Mouse (Mus musculus): Measurements from ENCODE around the gene Setd5. TPM values are rescaled to one million over a fixed set of nuclear protein-coding genes. Genes with fewer than 3 reads are reported as not detected.

Gene Setd5
- polyA plus RNA-seq, 1 experiment from 2014 or later: 88.6 TPM

- no peaks in the 10 kb centered on the region for H3K9me3 ChIP-seq (ENCODE audit: control insufficient read depth, low read length)
- no peak overlapping the region for H3K4me2 ChIP-seq (ENCODE audit: low read depth, low read length, severe bottlenecking)
- no peak for DNase-seq (ENCODE audit: low spot score)
- peaks cover 26% of the 10 kb centered on the region for H3K36me3 ChIP-seq (ENCODE audit: control insufficient read depth, insufficient read depth, low read length)
- no peak overlapping the region for H3K9ac ChIP-seq (ENCODE audit: low read length)
- H3K4me3 ChIP-seq (ENCODE audit: low read depth, low read length): no peak overlapping the region
- H3K4me1 ChIP-seq (replicated peaks; ENCODE audit: control insufficient read depth, insufficient read depth, low read length): no peaks in the 10 kb centered on the region
- H3K27ac ChIP-seq (ENCODE audit: low read depth, low read length): no peak overlapping the region
- WGBS: 97% methylated on average over 10 of the region's 10 CpGs
- no peak for ATAC-seq (replicated peaks; ENCODE audit: low FRiP score)
- H3K27me3 ChIP-seq (ENCODE audit: control insufficient read depth, insufficient read depth, low read length): no peaks in the 10 kb centered on the region
Measured at GRCm38 (mm10) chr6:113120806-113121205, 43.6 kb downstream of the Setd5 start.

GRCm38 (mm10) chr6:113133360-113133759 is 56.2 kb downstream of the Setd5 start:
- H3K27ac ChIP-seq (ENCODE audit: low read depth, low read length): no peak overlapping the region
- no peak overlapping the region for H3K4me2 ChIP-seq (ENCODE audit: low read depth, low read length, severe bottlenecking)
- H3K27me3 ChIP-seq (ENCODE audit: control insufficient read depth, insufficient read depth, low read length): no peaks in the 10 kb centered on the region
- DNase-seq (ENCODE audit: low spot score): no peak
- H3K9me3 ChIP-seq (ENCODE audit: control insufficient read depth, low read length): no peaks in the 10 kb centered on the region
- H3K4me1 ChIP-seq (replicated peaks; ENCODE audit: control insufficient read depth, insufficient read depth, low read length): no peaks in the 10 kb centered on the region
- H3K9ac ChIP-seq (ENCODE audit: low read length): no peak overlapping the region
- WGBS: 81% methylated on average over 2 of the region's 2 CpGs
- ATAC-seq (replicated peaks; ENCODE audit: low FRiP score): no peak
- no peak overlapping the region for H3K4me3 ChIP-seq (ENCODE audit: low read depth, low read length)
- H3K36me3 ChIP-seq (ENCODE audit: control insufficient read depth, insufficient read depth, low read length): no peaks in the 10 kb centered on the region; the same call in 1 of the 2 replicates

- H3K9ac ChIP-seq (ENCODE audit: low read length): no peak overlapping the region
- no peak overlapping the region for H3K4me2 ChIP-seq (ENCODE audit: low read depth, low read length, severe bottlenecking)
- H3K9me3 ChIP-seq (ENCODE audit: control insufficient read depth, low read length): no peaks in the 10 kb centered on the region
- H3K4me1 ChIP-seq (replicated peaks; ENCODE audit: control insufficient read depth, insufficient read depth, low read length): no peaks in the 10 kb centered on the region
- H3K27ac ChIP-seq (ENCODE audit: low read depth, low read length): no peak overlapping the region
- DNase-seq (ENCODE audit: low spot score): no peak
- H3K36me3 ChIP-seq (ENCODE audit: control insufficient read depth, insufficient read depth, low read length): peaks cover 6% of the 10 kb centered on the region; the same call in 1 of the 2 replicates
- WGBS: 88% methylated on average over 1 of the region's 1 CpGs
- ATAC-seq (replicated peaks; ENCODE audit: low FRiP score): no peak
- H3K4me3 ChIP-seq (ENCODE audit: low read depth, low read length): no peak overlapping the region
- H3K27me3 ChIP-seq (ENCODE audit: control insufficient read depth, insufficient read depth, low read length): no peaks in the 10 kb centered on the region
Measured at GRCm38 (mm10) chr6:113141389-113142094, 64.4 kb downstream of the Setd5 start.

- DNase-seq (ENCODE audit: low spot score) (no peak), ATAC-seq (replicated peaks; ENCODE audit: low FRiP score) (no peak)
- no peaks in the 10 kb centered on the region for H3K27me3 ChIP-seq (ENCODE audit: control insufficient read depth, insufficient read depth, low read length)
- H3K36me3 ChIP-seq (ENCODE audit: control insufficient read depth, insufficient read depth, low read length): peaks cover 9% of the 10 kb centered on the region; the same call in 1 of the 2 replicates
- H3K9ac ChIP-seq (ENCODE audit: low read length): no peak overlapping the region
- no peaks in the 10 kb centered on the region for H3K4me1 ChIP-seq (replicated peaks; ENCODE audit: control insufficient read depth, insufficient read depth, low read length)
- no peak overlapping the region for H3K4me3 ChIP-seq (ENCODE audit: low read depth, low read length)
- 98% methylated on average over 1 of the region's 1 CpGs for whole genome bisulfite sequencing
- H3K4me2 ChIP-seq (ENCODE audit: low read depth, low read length, severe bottlenecking): no peak overlapping the region
- no peaks in the 10 kb centered on the region for H3K9me3 ChIP-seq (ENCODE audit: control insufficient read depth, low read length)
- no peak overlapping the region for H3K27ac ChIP-seq (ENCODE audit: low read depth, low read length)
Measured at GRCm38 (mm10) chr6:113144764-113145163, 67.6 kb downstream of the Setd5 start.

GRCm38 (mm10) chr6:113145249-113145648 is 68.1 kb downstream of the Setd5 start:
- peaks cover 11% of the 10 kb centered on the region for H3K36me3 ChIP-seq (ENCODE audit: control insufficient read depth, insufficient read depth, low read length)
- H3K9me3 ChIP-seq (ENCODE audit: control insufficient read depth, low read length): no peaks in the 10 kb centered on the region
- 96% methylated on average over 4 of the region's 4 CpGs for WGBS
- DNase-seq (ENCODE audit: low spot score) (no peak), ATAC-seq (replicated peaks; ENCODE audit: low FRiP score) (no peak)
- no peak overlapping the region for H3K4me2 ChIP-seq (ENCODE audit: low read depth, low read length, severe bottlenecking)
- H3K4me1 ChIP-seq (replicated peaks; ENCODE audit: control insufficient read depth, insufficient read depth, low read length): no peaks in the 10 kb centered on the region
- no peak overlapping the region for H3K4me3 ChIP-seq (ENCODE audit: low read depth, low read length)
- no peak overlapping the region for H3K27ac ChIP-seq (ENCODE audit: low read depth, low read length)
- H3K9ac ChIP-seq (ENCODE audit: low read length): no peak overlapping the region
- no peaks in the 10 kb centered on the region for H3K27me3 ChIP-seq (ENCODE audit: control insufficient read depth, insufficient read depth, low read length)

- WGBS: 98% methylated on average over 8 of the region's 8 CpGs
Measured at GRCm38 (mm10) chr6:113154071-113154470, 76.9 kb downstream of the Setd5 start.

GRCm38 (mm10) chr6:113154886-113155285 is 77.7 kb downstream of the Setd5 start:
- Histone ChIP-seq H3K36me3 (ENCODE audit: control insufficient read depth, insufficient read depth, low read length) (peaks cover 12% of the 10 kb centered on the region), H3K4me1 (replicated peaks; ENCODE audit: control insufficient read depth, insufficient read depth, low read length) (no peaks in the 10 kb centered on the region), H3K9ac (ENCODE audit: low read length) (no peak overlapping the region), H3K4me3 (ENCODE audit: low read depth, low read length) (no peak overlapping the region), H3K27me3 (ENCODE audit: control insufficient read depth, insufficient read depth, low read length) (no peaks in the 10 kb centered on the region), H3K9me3 (ENCODE audit: control insufficient read depth, low read length) (no peaks in the 10 kb centered on the region), H3K27ac (ENCODE audit: low read depth, low read length) (no peak overlapping the region), H3K4me2 (ENCODE audit: low read depth, low read length, severe bottlenecking) (no peak overlapping the region)
- 87% methylated on average over 6 of the region's 6 CpGs for WGBS
- DNase-seq (ENCODE audit: low spot score): no peak
- no peak for ATAC-seq (replicated peaks; ENCODE audit: low FRiP score)

More at GRCm38 (mm10) chr6:113154071-113154470, 76.9 kb downstream of the Setd5 start:
- ATAC-seq (replicated peaks; ENCODE audit: low FRiP score) (no peak), DNase-seq (ENCODE audit: low spot score) (no peak)
- Histone ChIP-seq H3K27me3 (ENCODE audit: control insufficient read depth, insufficient read depth, low read length) (no peaks in the 10 kb centered on the region), H3K27ac (ENCODE audit: low read depth, low read length) (no peak overlapping the region), H3K4me3 (ENCODE audit: low read depth, low read length) (no peak overlapping the region), H3K4me2 (ENCODE audit: low read depth, low read length, severe bottlenecking) (no peak overlapping the region), H3K36me3 (ENCODE audit: control insufficient read depth, insufficient read depth, low read length) (peaks cover 12% of the 10 kb centered on the region), H3K9me3 (ENCODE audit: control insufficient read depth, low read length) (no peaks in the 10 kb centered on the region), H3K4me1 (replicated peaks; ENCODE audit: control insufficient read depth, insufficient read depth, low read length) (no peaks in the 10 kb centered on the region), H3K9ac (ENCODE audit: low read length) (no peak overlapping the region)

GRCm38 (mm10) chr6:113156064-113156463 is 78.9 kb downstream of the Setd5 start:
- peaks cover 12% of the 10 kb centered on the region; the same call in 1 of the 2 replicates for H3K36me3 ChIP-seq (ENCODE audit: control insufficient read depth, insufficient read depth, low read length)
- 94% methylated on average over 4 of the region's 4 CpGs for WGBS
- H3K27me3 ChIP-seq (ENCODE audit: control insufficient read depth, insufficient read depth, low read length): no peaks in the 10 kb centered on the region

GRCm38 (mm10) chr6:113160106-113160505 is 82.9 kb downstream of the Setd5 start:
- Histone ChIP-seq H3K27ac (ENCODE audit: low read depth, low read length) (no peak overlapping the region), H3K4me1 (replicated peaks; ENCODE audit: control insufficient read depth, insufficient read depth, low read length) (no peaks in the 10 kb centered on the region), H3K27me3 (ENCODE audit: control insufficient read depth, insufficient read depth, low read length) (no peaks in the 10 kb centered on the region), H3K9me3 (ENCODE audit: control insufficient read depth, low read length) (no peaks in the 10 kb centered on the region), H3K36me3 (ENCODE audit: control insufficient read depth, insufficient read depth, low read length) (peaks cover 5% of the 10 kb centered on the region; the same call in 1 of the 2 replicates), H3K4me2 (ENCODE audit: low read depth, low read length, severe bottlenecking) (no peak overlapping the region), H3K4me3 (ENCODE audit: low read depth, low read length) (no peak overlapping the region), H3K9ac (ENCODE audit: low read length) (no peak overlapping the region)
- no peak for DNase-seq (ENCODE audit: low spot score)
- 94% methylated on average over 10 of the region's 10 CpGs for WGBS
- no peak for ATAC-seq (replicated peaks; ENCODE audit: low FRiP score)

More at GRCm38 (mm10) chr6:113156064-113156463, 78.9 kb downstream of the Setd5 start:
- Histone ChIP-seq H3K27ac (ENCODE audit: low read depth, low read length) (no peak overlapping the region), H3K4me1 (replicated peaks; ENCODE audit: control insufficient read depth, insufficient read depth, low read length) (no peaks in the 10 kb centered on the region), H3K4me2 (ENCODE audit: low read depth, low read length, severe bottlenecking) (no peak overlapping the region), H3K9ac (ENCODE audit: low read length) (no peak overlapping the region), H3K4me3 (ENCODE audit: low read depth, low read length) (no peak overlapping the region), H3K9me3 (ENCODE audit: control insufficient read depth, low read length) (no peaks in the 10 kb centered on the region)
- no peak for ATAC-seq (replicated peaks; ENCODE audit: low FRiP score)
- DNase-seq (ENCODE audit: low spot score): no peak

All from forebrain, embryonic 11.5 days (tissue).